Mouse (Mus musculus) erythroblast, embryonic 14.5 days (primary cell): ENCODE results near the gene Nhp2.

ENCODE experiments used
- GATA1 ChIP-seq: IDR thresholded peaks from 2 replicates; pipeline ENCODE4 v1.6.1; 2012; ENCODE audit warnings: low read length, inconsistent platforms, mixed read lengths
- TAL1 ChIP-seq: IDR thresholded peaks from 3 replicates; pipeline ENCODE4 v1.6.1; 2012; ENCODE audit warnings: low read length, inconsistent platforms, mixed read lengths

DNA sequence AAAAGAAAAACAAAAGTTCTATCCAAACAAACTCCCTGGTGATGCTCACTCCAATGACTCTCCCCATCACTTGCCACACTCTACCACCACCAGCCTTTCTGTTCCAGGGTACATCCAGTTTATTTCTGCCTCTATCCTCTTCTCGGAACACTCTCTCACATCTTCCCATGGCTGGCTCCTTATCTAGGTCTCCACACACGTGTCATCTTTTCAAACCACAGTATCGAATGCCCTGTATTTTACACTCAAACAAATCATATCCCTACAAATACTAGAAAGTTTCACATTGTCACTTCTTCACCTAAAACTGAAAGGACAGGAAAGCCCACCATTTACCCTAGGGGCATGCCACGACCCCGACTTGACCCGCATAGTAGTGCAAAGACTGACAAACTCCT lies 15.6 kb downstream of the Nhp2 start:
- TF ChIP-seq TAL1 (no peak), GATA1 (no peak)
